Mouse (Mus musculus) G1E-ER4 (cell line): ENCODE measurements around the gene Thtpa. TPM values are rescaled to one million over a fixed set of nuclear protein-coding genes. Genes with fewer than 3 reads are reported as not detected.

Experiments
- GATA1 ChIP-seq: IDR thresholded peaks from one replicate; pipeline ENCODE4 v1.8.0; 2012; ENCODE audit warnings: low read length, inconsistent platforms
- polyA plus RNA-seq: library from polyadenylated mRNA; stranded (reverse); fragments of >175 nt; gene quantifications from 2 replicates; pipeline ENCODE4 v1.2.3, GENCODE M21; 2012

Thtpa gene
- polyA plus RNA-seq, 1 experiment: 4.0 TPM

DNA sequence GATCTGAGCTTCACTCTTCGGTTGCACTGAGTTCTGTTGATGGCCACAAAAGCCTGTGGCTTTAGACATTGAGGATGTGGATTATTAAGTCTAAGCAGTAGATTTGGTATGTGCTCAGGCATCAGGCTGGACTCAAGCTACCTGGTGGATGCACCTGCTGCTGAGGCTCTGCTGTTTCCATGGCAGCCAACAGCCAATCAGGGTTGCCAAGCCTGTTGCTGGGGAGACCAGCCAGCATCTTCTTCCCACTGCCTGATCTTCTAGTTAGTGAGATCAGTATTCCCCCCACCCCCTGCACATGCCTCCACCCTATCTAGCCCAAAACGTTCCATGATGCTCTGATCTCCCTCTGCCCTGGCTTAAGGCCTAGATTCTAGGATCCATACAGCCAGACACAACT, 17.1 kb downstream of the Thtpa start:
- no peak for TF ChIP-seq GATA1

DNA sequence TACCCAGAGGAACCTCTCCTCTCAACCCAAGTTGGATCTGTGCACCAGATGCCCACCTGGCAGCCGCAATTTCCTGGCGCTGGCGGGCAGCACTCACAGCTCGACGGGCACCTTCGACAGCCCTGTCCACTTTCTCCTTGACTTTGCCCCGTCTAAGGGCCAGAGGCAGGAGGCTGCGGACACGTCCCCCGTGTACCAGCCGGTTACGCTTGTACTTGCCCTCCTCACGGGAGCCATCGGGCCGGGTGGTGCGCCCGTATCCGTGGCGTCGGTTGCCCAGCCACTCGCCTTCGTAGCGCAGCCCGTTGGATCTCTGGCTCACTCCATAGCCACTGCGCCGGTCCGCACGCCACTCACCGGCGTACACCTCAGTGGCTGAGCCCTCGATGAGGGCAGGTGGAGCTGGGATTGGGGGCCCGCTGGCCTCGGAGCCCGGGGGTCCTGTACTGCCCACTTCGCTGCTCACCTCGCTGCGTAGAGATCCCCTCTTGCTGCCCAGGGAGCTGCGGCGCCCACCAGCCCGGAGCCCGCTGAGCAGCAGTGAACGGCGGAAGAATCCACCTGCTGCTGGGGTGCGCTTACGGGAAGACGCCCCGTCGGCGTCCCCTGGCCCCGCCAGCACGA, 18.9 kb downstream of the Thtpa start:
- TF ChIP-seq GATA1: no peak

DNA sequence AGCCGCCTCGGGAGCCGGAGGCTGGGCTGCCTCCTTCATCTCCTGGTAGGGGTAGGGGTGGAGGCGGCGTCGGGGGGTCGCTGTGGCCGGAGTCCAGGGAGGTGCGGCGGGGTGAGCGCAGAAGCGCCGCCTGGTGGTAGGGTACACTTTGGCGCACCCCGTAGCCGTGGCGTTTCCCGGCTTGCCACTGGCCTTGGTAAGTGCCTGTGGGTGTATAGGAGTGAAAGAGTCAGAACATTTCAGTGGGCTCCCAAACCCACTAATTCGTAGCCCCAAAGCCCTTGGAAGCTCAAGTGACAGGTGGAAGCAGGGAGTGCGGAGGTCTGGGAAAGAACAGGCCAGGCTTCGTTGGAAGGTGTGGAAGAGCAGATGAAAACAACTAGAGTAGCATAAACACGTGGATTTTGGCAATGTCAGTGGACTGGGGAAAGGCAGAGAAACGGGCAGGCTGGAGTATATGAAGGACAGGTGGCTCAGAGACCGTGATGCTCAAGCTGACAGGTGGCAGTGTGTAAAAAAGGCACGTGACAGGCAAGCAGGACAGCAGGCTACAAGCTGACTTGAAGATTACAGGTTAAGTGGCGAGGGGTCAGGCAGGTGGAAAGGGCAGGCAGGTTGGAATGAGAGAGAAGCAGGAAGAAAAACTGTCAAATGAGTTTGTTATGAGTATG, 19.5 kb downstream of the Thtpa start:
- no peak for TF ChIP-seq GATA1

GRCm38 (mm10) chr14:55114759-55115701, 20.4 kb downstream of the Thtpa start:
- TF ChIP-seq GATA1: no peak

DNA sequence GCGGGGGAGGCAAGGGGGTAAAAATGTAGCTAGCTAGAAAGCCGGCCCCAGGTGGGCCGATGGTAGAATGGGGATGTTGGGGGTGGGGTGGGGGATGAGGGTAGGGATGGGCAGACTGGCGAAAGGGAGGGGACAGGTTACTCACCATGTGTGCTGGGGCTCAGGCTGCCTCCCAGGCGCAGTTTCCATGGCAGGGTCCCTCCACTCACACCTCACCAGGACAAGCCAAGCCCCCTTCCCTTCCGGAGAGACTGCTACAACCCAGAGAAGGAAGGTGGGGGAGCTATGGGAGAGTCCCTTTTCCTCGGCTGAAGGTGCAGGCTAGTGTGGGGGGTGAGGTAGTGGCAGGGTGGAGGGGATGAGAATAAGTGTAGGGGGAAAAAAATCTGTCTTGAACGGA, 21.3 kb downstream of the Thtpa start:
- TF ChIP-seq GATA1: no peak

DNA sequence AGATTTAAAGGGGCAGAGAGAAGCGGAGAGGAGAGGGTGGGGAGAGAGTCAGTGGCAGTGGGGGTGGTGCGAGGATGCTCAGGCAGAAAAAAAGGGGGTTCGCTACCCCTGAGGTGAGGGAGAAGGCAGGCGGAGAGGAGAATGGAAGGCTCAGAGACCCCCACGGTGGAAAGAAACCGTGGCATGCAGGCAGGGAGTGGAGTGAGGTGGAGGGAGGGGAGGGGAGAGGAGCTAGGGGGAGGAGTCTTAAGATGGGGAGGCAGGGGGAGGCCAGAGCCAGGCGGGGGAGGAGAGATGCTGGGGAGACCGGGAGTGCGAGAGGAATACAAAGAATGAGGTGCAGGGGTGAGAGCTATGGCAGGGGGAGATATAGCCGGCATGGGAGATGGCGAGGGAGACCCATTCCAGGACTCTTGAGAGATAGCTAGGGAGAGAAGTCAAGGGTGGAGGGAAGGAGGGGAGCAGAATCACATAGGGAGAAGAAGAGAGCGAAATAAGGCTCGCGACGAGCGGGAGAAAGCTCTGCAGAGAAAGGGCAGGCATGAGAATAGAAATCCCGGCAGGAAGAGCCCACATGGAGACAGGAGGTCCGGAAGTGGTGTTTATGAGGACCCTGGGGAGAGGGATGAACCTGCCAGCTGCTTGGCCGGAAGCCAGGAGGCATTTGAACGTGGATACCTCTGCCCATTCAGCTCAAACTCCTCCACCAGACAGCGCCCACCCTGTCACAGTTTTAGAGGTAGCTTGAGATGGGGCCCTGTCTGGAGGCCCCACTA, 22.0 kb downstream of the Thtpa start, which contains the start of gene Jph4:
Jph4 (minus strand) TSS at position 511 of the 776 bp plus-strand sequence.
- no peak for TF ChIP-seq GATA1

GRCm38 (mm10) chr14:55118852-55119251, 24.3 kb downstream of the Thtpa start:
- no peak for TF ChIP-seq GATA1

DNA sequence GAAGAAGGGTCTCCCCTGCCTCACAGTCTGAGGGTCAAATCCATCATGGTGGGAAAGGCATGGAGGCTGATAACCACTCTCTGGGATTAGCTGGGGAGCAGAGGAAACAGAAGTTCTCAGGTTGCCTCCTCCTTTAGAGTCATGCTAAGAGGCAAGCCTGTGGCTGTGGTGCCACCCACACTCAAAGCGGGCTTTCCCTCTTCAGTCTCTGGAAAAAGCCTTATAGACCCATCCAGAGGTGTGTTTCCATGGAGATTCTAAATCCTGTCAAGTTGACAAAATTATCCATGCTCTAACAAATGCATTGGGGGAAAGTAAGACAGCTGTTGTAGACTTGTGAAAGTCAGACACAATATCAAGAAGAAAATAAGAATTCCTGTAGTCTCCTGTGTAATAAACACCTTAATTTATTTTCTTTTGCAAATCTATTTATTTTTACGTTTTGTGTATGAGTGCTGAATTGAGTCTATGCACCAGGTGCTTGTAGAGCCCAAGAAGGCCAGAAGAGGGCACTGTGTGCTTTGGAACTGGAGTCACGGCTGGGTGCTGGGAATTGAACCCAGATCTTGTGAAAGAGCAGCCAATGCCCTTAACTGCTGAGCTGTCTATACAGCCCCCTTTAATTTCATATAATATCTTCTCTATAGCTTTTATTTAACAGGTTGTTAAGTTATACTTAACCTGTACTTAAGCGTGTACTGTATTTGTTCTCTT, 25.0 kb downstream of the Thtpa start:
- TF ChIP-seq GATA1: no peak

DNA sequence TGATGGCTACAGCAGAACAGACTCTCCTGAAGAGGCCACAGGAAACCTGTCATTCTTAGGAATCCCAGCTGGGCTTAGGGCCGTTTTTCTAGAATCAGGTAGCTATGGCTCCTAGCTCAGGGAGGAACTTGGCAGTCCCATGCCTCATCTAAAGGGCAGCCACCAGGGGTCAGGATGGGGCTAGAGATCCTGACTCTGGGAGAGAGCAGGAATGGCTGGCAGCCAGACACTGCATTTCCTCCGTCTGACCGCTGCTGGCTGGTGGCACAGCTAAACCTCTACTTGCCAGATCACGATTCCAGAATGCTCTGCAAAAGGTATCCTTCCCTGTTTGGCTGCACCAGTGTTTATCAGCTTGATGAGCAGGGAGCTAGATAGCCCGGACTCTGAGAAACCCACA, 27.4 kb downstream of the Thtpa start:
- TF ChIP-seq GATA1: no peak

GRCm38 (mm10) chr14:55122359-55122758, 27.8 kb downstream of the Thtpa start:
- TF ChIP-seq GATA1: no peak

- no peak for TF ChIP-seq GATA1
Observed at GRCm38 (mm10) chr14:55125711-55126110, 31.1 kb downstream of the Thtpa start.

- TF ChIP-seq GATA1: no peak
Observed at GRCm38 (mm10) chr14:55126521-55126920, 31.9 kb downstream of the Thtpa start.

DNA sequence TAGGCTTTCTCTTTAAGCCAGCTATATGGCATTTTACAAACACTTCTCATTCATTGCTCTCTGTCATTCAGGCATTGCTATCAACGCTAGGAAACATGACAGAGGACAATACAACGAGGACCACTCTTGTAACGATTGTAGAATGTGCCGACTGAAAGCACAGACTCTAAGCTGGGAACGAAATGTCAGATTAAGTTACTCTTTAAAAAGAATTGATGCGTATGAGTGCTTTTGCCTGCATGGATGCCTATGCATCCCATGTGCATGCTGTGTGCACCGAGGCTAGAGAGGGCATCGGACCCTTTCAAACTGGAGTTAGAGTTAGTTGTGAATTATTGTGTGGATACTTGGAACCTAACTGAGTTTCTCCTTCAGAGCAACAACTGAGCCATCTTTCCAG, 41.1 kb downstream of the Thtpa start:
- TF ChIP-seq GATA1: no peak

- no peak for TF ChIP-seq GATA1
Observed at GRCm38 (mm10) chr14:55139313-55139712, 44.7 kb downstream of the Thtpa start.

- no peak for TF ChIP-seq GATA1
Observed at GRCm38 (mm10) chr14:55146324-55146723, 51.7 kb downstream of the Thtpa start.
